Mouse (Mus musculus) brain, adult 10 weeks (tissue): ENCODE measurements around the gene Tmem45b. TPM values are rescaled to one million over a fixed set of nuclear protein-coding genes. Genes with fewer than 3 reads are reported as not detected.

Source experiments
- polyA plus RNA-seq: library from polyadenylated mRNA; stranded (reverse); fragments of 350-450 nt; fragmentation: Illumina TruSeq; extraction: RNeasy Lipid Tissue Mini Kit (QIAGEN cat#74804); gene quantifications from one replicate; pipeline ENCODE4 v1.2.3, GENCODE M21; 2015; ENCODE audit warnings: low read depth, low replicate concordance

Gene Tmem45b
- not detected for polyA plus RNA-seq

GRCm38 (mm10) chr9:31463692-31464474 is at the start of gene Tmem45b:
Gene Tmem45b, minus strand, starts transcription at chr9:31464462.

GRCm38 (mm10) chr9:31385947-31386354 is 78.3 kb downstream of the Tmem45b start, which contains the start of gene Nfrkb:
Gene Nfrkb, plus strand, starts transcription at chr9:31386192.

Other genes starting within 250 kb of the Tmem45b start
- gene Prdm10, start 183.9 kb downstream of the Tmem45b start, polyA plus RNA-seq, result 14.9 TPM
- gene Nfrkb, start 78.3 kb downstream of the Tmem45b start, polyA plus RNA-seq, result 13.9 TPM